Mouse (Mus musculus) intestine, embryonic 14.5 days (tissue): ENCODE data around the gene Dock2. TPM values are rescaled to one million over a fixed set of nuclear protein-coding genes. Genes with fewer than 3 reads are reported as not detected.
A peak's percentile ranks its signal among the peaks of the same experiment; 100 is the strongest.

Experiments
- ATAC-seq: fragments of 200-750 bp; cut with Nextera tagmentation; replicated peaks from 2 replicates; pipeline ENCODE4 v1.8.0; 2017; ENCODE audit warnings: low read depth, moderate number of reproducible peaks, moderate TSS enrichment, moderate library complexity; ENCODE audit not compliant: low FRiP score, low TSS enrichment
- DNase-seq: peaks from one replicate; pipeline ENCODE4 v3.0.0-alpha.2; 2018; ENCODE audit warnings: low spot score
- H3K27ac ChIP-seq: fragments of 300-500 bp; sonication (generic); 2 replicates; pipeline ENCODE4 v1.5.1; 2014; ENCODE audit warnings: low read depth, mild to moderate bottlenecking, control low read depth
- H3K27me3 ChIP-seq: fragments of 300-500 bp; sonication (generic); replicated peaks from 2 replicates; pipeline ENCODE4 v1.6.1; 2014; ENCODE audit warnings: low read length, control low read depth; ENCODE audit not compliant: control insufficient read depth, insufficient read depth
- H3K36me3 ChIP-seq: fragments of 300-500 bp; sonication (generic); 2 replicates; pipeline ENCODE4 v1.6.1; 2014; ENCODE audit warnings: low read length, control low read depth; ENCODE audit not compliant: control insufficient read depth, insufficient read depth
- H3K4me1 ChIP-seq: fragments of 300-500 bp; sonication (generic); replicated peaks from 2 replicates; pipeline ENCODE4 v1.6.1; 2014; ENCODE audit warnings: low read length, control low read depth, mixed read lengths; ENCODE audit not compliant: control insufficient read depth, insufficient read depth
- H3K4me2 ChIP-seq: fragments of 300-500 bp; sonication (generic); 2 replicates; pipeline ENCODE4 v1.6.1; 2014; ENCODE audit warnings: low read length
- H3K4me3 ChIP-seq: fragments of 300-500 bp; sonication (generic); 2 replicates; pipeline ENCODE4 v1.5.1; 2014; ENCODE audit warnings: low read depth, low read length, control low read depth, mixed read lengths
- H3K9ac ChIP-seq: fragments of 300-500 bp; sonication (generic); 2 replicates; pipeline ENCODE4 v1.6.1; 2014; ENCODE audit warnings: mild to moderate bottlenecking, low read length
- H3K9me3 ChIP-seq: fragments of 300-500 bp; sonication (generic); 2 replicates; pipeline ENCODE4 v1.6.1; 2016; ENCODE audit warnings: low read length, control low read depth; ENCODE audit not compliant: control insufficient read depth
- WGBS: fragments of 180-500 bp; shearing (Covaris S2); extraction: QIAGEN DNeasy Blood & Tissue Kit; methylation state at CpG from one replicate; pipeline ENCODE4 v1.1.7; 2014; 5-methylcytosine and 5-hydroxymethylcytosine counted together
- polyA plus RNA-seq: library from polyadenylated mRNA; unstranded; fragments of >200 nt; fragmentation: Nextera tagmentation; extraction: Ambion mirVana; gene quantifications from 2 replicates; pipeline ENCODE4 v1.2.1, GENCODE M21; 2014

Dock2 gene
- polyA plus RNA-seq, 1 experiment from 2014 or later = 1.5 TPM

- H3K4me1 ChIP-seq = no peaks in the 10 kb centered on the region
- no peak for ATAC-seq
- no peak overlapping the region for H3K4me3 ChIP-seq
- no peak overlapping the region for H3K9ac ChIP-seq
- no peak overlapping the region for H3K27ac ChIP-seq
- no peaks in the 10 kb centered on the region for H3K27me3 ChIP-seq
- H3K4me2 ChIP-seq = no peak overlapping the region
- WGBS = 83% methylated on average over 5 of the region's 5 CpGs
- H3K9me3 ChIP-seq = no peaks in the 10 kb centered on the region
- no peaks in the 10 kb centered on the region for H3K36me3 ChIP-seq
- no peak for DNase-seq
These were observed 70.3 kb downstream of the Dock2 start for GRCm38 (mm10) chr11:34713360-34713759.

GRCm38 (mm10) chr11:34708278-34708677, 75.4 kb downstream of the Dock2 start:
- ATAC-seq (no peak), DNase-seq (no peak)
- H3K9me3 ChIP-seq = no peaks in the 10 kb centered on the region
- H3K27me3 ChIP-seq = no peaks in the 10 kb centered on the region
- WGBS = 79% methylated on average over 11 of the region's 11 CpGs
- H3K4me3 ChIP-seq = no peak overlapping the region
- no peaks in the 10 kb centered on the region for H3K4me1 ChIP-seq
- no peaks in the 10 kb centered on the region for H3K36me3 ChIP-seq
- H3K9ac ChIP-seq = no peak overlapping the region
- H3K4me2 ChIP-seq = no peak overlapping the region
- H3K27ac ChIP-seq = no peak overlapping the region

GRCm38 (mm10) chr11:34707360-34707759, 76.3 kb downstream of the Dock2 start:
- Histone ChIP-seq H3K4me3 (no peak overlapping the region), H3K27ac (no peak overlapping the region), H3K9me3 (no peaks in the 10 kb centered on the region), H3K36me3 (no peaks in the 10 kb centered on the region), H3K9ac (no peak overlapping the region), H3K27me3 (no peaks in the 10 kb centered on the region), H3K4me2 (no peak overlapping the region), H3K4me1 (no peaks in the 10 kb centered on the region)
- 78% methylated on average over 5 of the region's 5 CpGs for WGBS
- ATAC-seq (no peak), DNase-seq (no peak)

GRCm38 (mm10) chr11:34705108-34705446, 78.6 kb downstream of the Dock2 start:
- DNase-seq (no peak), ATAC-seq (no peak)
- WGBS = 80% methylated on average over 4 of the region's 4 CpGs
- H3K27me3 ChIP-seq = no peaks in the 10 kb centered on the region
- no peaks in the 10 kb centered on the region for H3K9me3 ChIP-seq
- no peaks in the 10 kb centered on the region for H3K36me3 ChIP-seq
- no peak overlapping the region for H3K27ac ChIP-seq
- no peak overlapping the region for H3K9ac ChIP-seq
- no peaks in the 10 kb centered on the region for H3K4me1 ChIP-seq
- H3K4me2 ChIP-seq = no peak overlapping the region
- H3K4me3 ChIP-seq = no peak overlapping the region

GRCm38 (mm10) chr11:34704384-34705107, 79.1 kb downstream of the Dock2 start:
- Histone ChIP-seq H3K4me1 (no peaks in the 10 kb centered on the region), H3K27me3 (no peaks in the 10 kb centered on the region)
- DNase-seq = no peak

GRCm38 (mm10) chr11:34703851-34704250, 79.8 kb downstream of the Dock2 start:
- Histone ChIP-seq H3K9ac (no peak overlapping the region), H3K9me3 (no peaks in the 10 kb centered on the region), H3K4me2 (no peak overlapping the region), H3K4me1 (no peaks in the 10 kb centered on the region), H3K27me3 (no peaks in the 10 kb centered on the region), H3K36me3 (no peaks in the 10 kb centered on the region), H3K27ac (no peak overlapping the region), H3K4me3 (no peak overlapping the region)
- WGBS = 52% methylated on average over 6 of the region's 6 CpGs
- DNase-seq (no peak), ATAC-seq (no peak)

More at GRCm38 (mm10) chr11:34704384-34705107, 79.1 kb downstream of the Dock2 start:
- Histone ChIP-seq H3K36me3 (no peaks in the 10 kb centered on the region), H3K4me2 (no peak overlapping the region), H3K27ac (no peak overlapping the region), H3K4me3 (no peak overlapping the region), H3K9me3 (no peaks in the 10 kb centered on the region), H3K9ac (no peak overlapping the region)
- WGBS = 63% methylated on average over 8 of the region's 8 CpGs
- no peak for ATAC-seq

- Histone ChIP-seq H3K27ac (no peak overlapping the region), H3K36me3 (no peaks in the 10 kb centered on the region), H3K27me3 (no peaks in the 10 kb centered on the region), H3K4me2 (no peak overlapping the region), H3K4me1 (no peaks in the 10 kb centered on the region), H3K9me3 (peaks cover 6% of the 10 kb centered on the region; the same call in 1 of the 2 replicates), H3K4me3 (no peak overlapping the region), H3K9ac (no peak overlapping the region)
- WGBS = 54% methylated on average over 8 of the region's 8 CpGs
- no peak for DNase-seq
- peak; percentile 66; the same call in 1 of the 2 replicates for ATAC-seq
These were observed 101.9 kb downstream of the Dock2 start for GRCm38 (mm10) chr11:34681790-34682189.

- H3K36me3 ChIP-seq = no peaks in the 10 kb centered on the region
- DNase-seq (no peak), ATAC-seq (no peak)
- H3K27ac ChIP-seq = no peak overlapping the region
- H3K4me3 ChIP-seq = no peak overlapping the region
- 82% methylated on average over 7 of the region's 7 CpGs for WGBS
- H3K9me3 ChIP-seq = peaks cover 10% of the 10 kb centered on the region; the same call in 1 of the 2 replicates
- H3K4me1 ChIP-seq = no peaks in the 10 kb centered on the region
- no peak overlapping the region for H3K4me2 ChIP-seq
- no peaks in the 10 kb centered on the region for H3K27me3 ChIP-seq
- H3K9ac ChIP-seq = no peak overlapping the region
These were observed 239.1 kb downstream of the Dock2 start for GRCm38 (mm10) chr11:34544631-34545030.

- 90% methylated on average over 10 of the region's 10 CpGs for WGBS
- Histone ChIP-seq H3K27ac (no peak overlapping the region), H3K4me2 (no peak overlapping the region), H3K9ac (no peak overlapping the region), H3K36me3 (no peaks in the 10 kb centered on the region), H3K4me1 (no peaks in the 10 kb centered on the region), H3K27me3 (no peaks in the 10 kb centered on the region), H3K9me3 (no peaks in the 10 kb centered on the region), H3K4me3 (no peak overlapping the region)
- ATAC-seq (no peak), DNase-seq (no peak)
These were observed 251.6 kb downstream of the Dock2 start for GRCm38 (mm10) chr11:34532131-34532530.
